Mouse (Mus musculus): ENCODE data around the gene Ablim1. TPM values are rescaled to one million over a fixed set of nuclear protein-coding genes. Genes with fewer than 3 reads are reported as not detected.

The Ablim1 gene
- total RNA-seq, 2 experiments from 2014 or later = 417 to 451 TPM

DNA sequence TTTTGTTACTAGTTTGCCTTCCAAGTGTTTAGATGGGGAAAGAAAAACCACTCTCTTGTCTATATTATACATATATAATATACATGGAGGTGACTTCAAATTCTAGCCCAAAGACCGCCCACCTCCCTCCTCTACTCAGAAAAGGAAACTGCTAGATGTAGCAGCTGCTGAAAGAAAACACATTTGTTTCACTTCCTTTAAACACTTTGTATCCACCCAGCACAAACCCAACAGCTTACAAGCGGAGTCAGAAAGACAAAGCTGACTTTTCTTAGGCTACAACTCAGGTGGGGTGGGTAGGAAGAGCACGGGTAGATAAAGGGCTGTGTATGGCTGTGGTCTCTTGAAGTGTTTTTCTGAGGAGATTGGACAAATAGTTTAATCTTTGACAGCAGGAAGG lies 242.0 kb downstream of the Ablim1 start:
- intact Hi-C loops (cut with DNase I) = no loop called here
- DNase-seq (ENCODE audit: low spot score) = no peak

DNA sequence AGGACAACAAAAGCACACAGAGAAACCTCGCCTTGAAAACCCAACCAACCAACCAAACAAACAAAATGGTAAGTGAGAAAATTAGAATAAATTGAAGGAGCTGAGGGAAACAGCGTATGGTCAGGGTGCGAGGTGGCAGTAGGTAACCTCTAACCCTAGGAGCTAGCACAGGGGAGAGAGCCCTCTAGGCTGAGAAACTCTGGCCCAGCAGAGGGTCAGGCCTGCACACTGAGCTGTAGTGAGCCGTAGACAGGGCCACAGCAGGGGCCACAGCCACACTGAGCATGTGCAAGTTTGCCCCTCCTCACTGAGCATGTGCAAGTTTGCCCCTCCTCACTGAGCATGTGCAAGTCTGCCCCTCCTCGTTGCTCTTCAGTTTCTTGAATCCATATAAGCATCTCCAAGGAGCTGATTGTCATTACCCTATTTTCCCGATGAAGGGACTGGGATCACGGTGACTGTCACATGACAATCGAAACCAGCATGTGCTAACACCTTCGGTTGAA lies 247.6 kb downstream of the Ablim1 start:
- no peak for DNase-seq (ENCODE audit: low spot score)
- intact Hi-C loops (cut with DNase I) = no loop called here

- intact Hi-C loops (cut with DNase I) = loop anchor here (1.0 kb wide), 1 partner anchor 71 kb away; no protein-coding TSS in a partner anchor
- DNase-seq (ENCODE audit: low spot score) = peak; percentile 32
Measured at GRCm38 (mm10) chr19:57066313-57066712, 248.4 kb downstream of the Ablim1 start.

- DNase-seq (ENCODE audit: low spot score) = no peak
- intact Hi-C loops (cut with DNase I) = no loop called here
Measured at GRCm38 (mm10) chr19:57062746-57063145, 252.0 kb downstream of the Ablim1 start.

GRCm38 (mm10) chr19:57059018-57059580 lies 255.6 kb downstream of the Ablim1 start:
- intact Hi-C loops (cut with DNase I) = no loop called here
- DNase-seq (ENCODE audit: low spot score) = no peak

DNA sequence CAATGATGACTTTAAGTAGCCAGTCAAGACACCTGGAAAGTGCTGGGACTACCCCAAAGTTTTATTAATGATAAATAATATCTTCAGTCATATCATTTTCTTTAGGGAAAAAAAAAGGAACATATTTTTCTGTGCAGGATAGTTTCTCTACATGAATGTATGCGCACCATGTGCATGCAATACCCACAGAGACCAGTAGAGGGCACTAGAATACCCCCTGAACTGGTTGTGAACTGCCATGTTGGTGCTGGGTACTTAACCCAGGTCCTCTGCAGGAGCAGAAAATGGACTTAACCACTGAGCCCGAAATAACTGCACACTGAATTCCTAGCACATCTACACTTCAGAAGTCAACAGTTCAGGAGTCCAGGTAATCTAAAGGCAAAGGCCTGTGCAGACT lies 257.2 kb downstream of the Ablim1 start:
- DNase-seq (ENCODE audit: low spot score) = no peak
- intact Hi-C loops (cut with DNase I) = no loop called here

GRCm38 (mm10) chr19:57055215-57056120 lies 259.3 kb downstream of the Ablim1 start:
- intact Hi-C loops (cut with DNase I) = no loop called here
- DNase-seq (ENCODE audit: low spot score) = no peak

DNA sequence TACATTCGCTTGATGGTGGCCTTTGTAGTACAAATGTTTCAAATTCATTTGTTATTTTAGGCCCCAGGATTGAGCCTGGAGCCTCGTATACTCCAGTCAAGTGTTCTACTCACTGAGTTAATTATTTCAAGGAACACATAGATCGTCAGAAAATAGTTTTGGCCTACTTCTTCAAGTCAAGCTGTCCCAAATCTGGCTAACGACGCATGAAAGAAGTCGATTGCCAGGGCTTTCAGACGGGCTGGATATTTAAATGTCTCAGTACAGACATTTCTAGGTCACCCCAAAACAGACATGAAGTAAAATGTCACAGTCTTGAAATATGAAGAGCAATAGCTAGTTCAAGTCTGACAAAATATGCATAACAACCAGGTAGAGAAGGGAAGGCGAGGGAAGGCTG lies 261.8 kb downstream of the Ablim1 start:
- intact Hi-C loops (cut with DNase I) = no loop called here
- DNase-seq (ENCODE audit: low spot score) = no peak

DNA sequence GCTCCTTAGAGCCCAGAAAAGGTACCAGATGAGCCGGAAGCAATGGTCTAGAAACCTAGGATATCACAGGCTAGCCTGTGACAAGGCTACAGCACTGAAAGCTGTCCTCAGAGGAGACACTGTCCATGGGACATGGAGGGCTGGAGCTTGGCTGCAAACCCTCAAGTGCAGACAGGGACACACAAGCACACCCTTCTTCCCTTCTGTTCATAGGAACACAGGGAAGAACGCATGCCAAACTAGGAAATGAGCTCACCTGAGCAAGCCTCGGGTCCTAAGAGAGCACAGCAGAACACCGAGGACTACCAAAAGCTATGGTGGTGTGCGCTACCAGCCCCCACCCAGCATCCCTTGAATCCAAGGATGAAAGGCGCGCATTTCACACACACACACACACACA lies 262.7 kb downstream of the Ablim1 start:
- intact Hi-C loops (cut with DNase I) = no loop called here
- no peak for DNase-seq (ENCODE audit: low spot score)

DNA sequence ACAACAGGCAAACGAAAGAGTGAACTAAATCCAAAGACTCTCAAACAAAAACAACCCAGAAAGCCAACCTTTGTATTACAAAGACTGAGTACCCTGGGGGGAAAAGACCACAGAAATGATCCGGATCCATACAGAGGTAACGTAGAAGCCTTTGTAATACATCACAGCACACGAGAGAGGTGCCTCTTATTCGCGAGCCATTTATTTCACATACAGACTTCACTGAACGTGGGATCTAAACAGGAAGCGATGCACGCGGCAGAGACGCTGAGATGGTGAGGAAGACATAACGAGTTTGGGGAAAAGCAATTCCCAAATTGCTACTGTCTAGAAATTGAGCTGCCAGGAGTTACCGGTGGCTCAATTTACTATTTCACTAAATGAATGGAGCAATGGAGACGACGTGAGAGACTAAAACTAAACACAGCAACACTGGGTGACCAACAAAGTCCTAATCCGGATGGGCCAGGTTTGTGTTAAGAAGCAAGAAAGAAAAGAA lies 265.1 kb downstream of the Ablim1 start:
- intact Hi-C loops (cut with DNase I) = no loop called here
- DNase-seq (ENCODE audit: low spot score) = no peak

DNA sequence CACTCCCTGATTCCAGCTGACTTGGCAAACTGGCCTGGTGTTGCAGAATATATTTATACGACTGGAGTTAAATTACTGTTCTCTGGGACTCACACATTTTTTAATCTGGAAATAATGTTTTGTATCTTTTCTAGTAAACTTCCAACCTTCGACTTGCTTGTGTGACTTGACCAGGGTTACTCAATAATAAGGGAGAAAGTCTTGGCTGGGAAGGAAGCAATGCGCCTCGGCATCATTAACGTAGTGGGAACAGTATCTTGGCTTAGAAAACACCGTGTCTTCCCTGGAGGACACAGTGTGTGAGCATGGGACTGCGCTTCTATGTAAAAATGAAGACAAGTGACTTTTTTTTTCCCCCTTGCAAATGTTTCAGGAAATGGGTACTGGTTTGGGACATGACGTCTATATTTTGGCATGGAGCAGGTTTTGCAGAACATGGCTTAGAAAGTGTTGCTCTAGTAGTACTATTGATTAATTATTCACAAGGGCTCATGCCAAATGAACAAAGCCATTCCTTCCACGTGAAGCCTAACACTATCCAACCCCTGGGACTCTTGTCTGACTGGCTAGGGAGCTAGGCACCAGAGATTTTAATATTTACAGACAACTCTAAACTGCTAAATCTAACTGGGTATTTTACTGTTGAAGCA lies 266.9 kb downstream of the Ablim1 start:
- intact Hi-C loops (cut with DNase I) = no loop called here
- DNase-seq (ENCODE audit: low spot score) = no peak

- DNase-seq (ENCODE audit: low spot score) = no peak
- intact Hi-C loops (cut with DNase I) = no loop called here
Measured at GRCm38 (mm10) chr19:57039258-57039657, 275.5 kb downstream of the Ablim1 start.

DNA sequence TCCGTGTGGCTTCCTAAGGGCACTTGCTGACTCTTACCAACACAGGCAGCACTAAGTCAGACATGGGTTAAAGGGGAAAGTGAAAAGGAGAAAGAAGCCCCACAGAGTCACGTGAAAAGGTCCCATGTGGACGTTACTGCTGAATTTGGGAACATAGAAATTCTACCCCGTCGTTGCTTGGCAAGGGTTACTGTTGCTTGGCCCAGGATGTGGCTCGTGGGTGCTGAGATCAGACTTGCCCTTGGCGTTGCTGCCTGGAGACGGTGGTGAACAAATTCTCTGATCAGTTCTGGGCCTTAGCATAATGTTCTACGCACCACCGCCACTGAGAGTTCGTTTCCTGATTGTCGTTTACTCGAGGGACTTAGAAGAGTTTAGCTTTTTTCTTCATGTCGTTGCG lies 277.9 kb downstream of the Ablim1 start:
- intact Hi-C loops (cut with DNase I) = no loop called here

DNA sequence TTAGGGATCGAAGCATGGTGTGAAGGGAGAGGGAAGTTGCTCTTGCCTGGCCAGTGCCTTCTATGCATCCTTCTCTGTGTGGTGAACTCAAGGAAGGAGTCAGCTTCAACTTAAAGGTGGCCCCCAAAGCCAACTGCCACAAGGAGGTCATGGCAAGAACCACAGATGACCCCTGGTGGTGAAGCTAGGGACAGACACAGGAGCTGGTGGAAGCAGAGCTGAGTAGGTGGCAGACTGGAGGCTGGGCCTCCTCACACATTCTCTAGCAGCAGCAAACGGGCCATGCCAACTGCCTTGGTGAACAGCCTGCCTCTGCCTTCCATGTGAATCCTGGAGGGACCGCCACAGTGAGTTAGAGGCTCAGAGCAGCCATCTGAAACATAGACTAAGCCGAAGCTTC lies 283.1 kb downstream of the Ablim1 start:
- no peak for DNase-seq (ENCODE audit: low spot score)
- intact Hi-C loops (cut with DNase I) = loop anchor here (1.0 kb wide), 1 partner anchor 112 kb away; no protein-coding TSS in a partner anchor

More for the DNA sequence above, 277.9 kb downstream of the Ablim1 start:
- no peak for DNase-seq (ENCODE audit: low spot score)

GRCm38 (mm10) chr19:57029461-57029860 lies 285.3 kb downstream of the Ablim1 start:
- intact Hi-C loops (cut with DNase I) = no loop called here
- DNase-seq (ENCODE audit: low spot score) = no peak

DNA sequence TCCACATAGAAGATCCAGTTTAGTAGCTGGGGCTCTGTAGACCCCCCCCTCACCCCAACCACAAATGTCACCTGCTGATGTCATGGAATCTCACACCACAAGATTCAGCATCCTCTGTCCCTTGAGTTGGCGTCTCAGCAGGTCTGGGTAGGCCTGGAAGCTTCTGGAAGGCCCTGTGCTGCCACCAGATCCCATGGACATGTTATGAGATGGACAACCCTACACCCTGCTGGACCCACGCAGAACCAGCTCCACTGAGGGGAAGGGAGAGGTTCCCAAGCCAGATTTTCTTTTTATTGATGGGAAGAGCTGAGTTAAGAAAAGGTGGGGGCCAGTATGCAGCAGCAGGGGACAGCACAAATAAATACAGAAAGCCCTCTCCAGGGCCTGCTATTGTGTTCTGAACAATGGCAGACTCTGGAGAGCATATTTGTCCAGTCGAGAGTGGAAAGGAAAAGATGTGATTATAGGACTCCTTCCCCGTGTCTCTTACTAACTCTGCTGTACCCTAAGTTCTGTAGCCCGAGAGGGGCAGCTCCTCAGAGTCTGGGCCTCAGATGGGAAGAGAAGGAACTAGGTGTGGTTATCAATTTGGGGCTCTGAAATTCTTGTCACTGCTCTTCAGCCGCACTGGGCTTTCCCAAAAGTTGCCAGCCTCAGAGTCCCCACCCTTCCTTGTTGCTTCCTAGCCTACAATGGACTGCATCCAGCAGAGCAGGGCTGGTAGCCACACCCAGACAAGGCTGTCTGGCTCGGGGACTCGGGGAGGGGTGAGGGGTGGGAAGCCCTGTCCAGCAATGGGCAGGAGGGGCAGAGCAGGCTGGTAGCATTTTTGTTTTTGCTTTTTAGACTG lies 286.2 kb downstream of the Ablim1 start:
- peak; percentile 47 for DNase-seq (ENCODE audit: low spot score)
- intact Hi-C loops (cut with DNase I) = no loop called here

DNA sequence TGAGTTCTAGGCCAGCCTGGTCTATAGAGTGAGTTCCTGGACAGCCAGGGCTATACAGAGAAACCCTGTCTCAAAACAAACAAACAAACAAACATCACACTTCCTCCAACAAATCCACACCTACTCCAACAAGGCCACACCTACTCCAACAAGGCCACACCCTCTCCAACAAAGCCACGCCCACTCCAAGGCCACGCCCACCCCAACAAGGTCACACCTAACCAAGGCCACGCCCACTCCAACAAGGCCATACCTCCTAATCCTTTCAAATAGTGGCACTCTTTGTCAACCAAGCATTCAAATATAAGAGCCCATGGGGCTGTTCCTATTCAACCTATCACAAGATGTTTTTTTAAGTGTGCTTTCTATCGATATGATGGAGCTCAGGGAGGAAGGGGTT lies 288.2 kb downstream of the Ablim1 start:
- intact Hi-C loops (cut with DNase I) = no loop called here

DNA sequence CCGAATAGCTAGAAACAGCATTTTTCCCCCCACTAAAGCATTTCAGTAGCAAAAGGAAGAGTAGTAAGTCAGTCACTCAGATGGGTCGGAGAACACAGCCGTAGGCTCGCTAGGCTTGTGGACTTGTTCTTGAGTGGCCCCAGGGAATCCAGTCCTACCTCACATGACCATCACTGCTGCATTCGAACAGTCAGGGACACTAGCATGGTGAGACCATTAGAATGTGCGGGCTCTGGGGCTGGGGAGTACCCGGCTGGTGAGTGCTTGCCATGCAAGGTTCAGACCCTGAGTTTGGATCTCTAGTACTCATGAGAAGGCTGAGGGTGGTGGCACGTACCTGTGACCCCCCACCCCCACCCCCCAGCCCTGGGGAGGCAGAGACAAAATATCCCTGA lies 296.9 kb downstream of the Ablim1 start:
- no peak for DNase-seq (ENCODE audit: low spot score)
- intact Hi-C loops (cut with DNase I) = no loop called here

More for the DNA sequence above, 288.2 kb downstream of the Ablim1 start:
- DNase-seq (ENCODE audit: low spot score) = no peak

GRCm38 (mm10) chr19:57016995-57017784 lies 297.5 kb downstream of the Ablim1 start:
- no peak for DNase-seq (ENCODE audit: low spot score)
- intact Hi-C loops (cut with DNase I) = no loop called here
